Mouse (Mus musculus) v-Abl transformed pro-B cells (cell line): ENCODE results near the gene Zscan4-ps1.
"Not testable (repeated sequence)": the region's sequence is repeated elsewhere in the genome, so short reads cannot be mapped to it uniquely, and the experiment has no call there.

Experiments used
- in situ Hi-C, 2 experiments: fragments of 400-800 bp; cut with MboI; formaldehyde crosslinking; loops; one replicate each; pipeline ENCODE4 v1.15.1; 2025; ENCODE audit not compliant: unreplicated experiment in 2 of 2

Gene Zscan4-ps1

DNA sequence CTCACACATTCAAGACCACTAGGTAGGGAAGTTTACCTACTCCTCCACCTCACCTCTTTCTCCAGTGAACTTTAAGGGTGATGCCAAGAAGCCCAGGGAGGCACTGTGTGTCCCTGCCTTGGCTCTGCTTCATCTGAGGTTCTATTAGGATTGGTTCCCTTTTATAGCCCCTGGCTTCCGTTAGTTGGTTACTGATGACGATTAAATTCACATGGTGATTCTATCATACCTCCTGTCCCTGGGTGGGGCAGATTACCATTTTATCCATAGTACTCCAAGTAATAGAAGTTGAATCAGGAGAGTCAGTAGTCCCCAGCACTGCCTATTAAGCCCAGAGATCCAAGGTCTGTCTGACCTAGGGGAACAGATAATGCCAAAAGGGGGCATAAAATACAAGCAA is at the start of gene Zscan4-ps1:
Zscan4-ps1 (minus strand) TSS at position 101 of the 400 bp plus-strand sequence.
- in situ Hi-C loops: not testable (repeated sequence)
